Mouse (Mus musculus): Measurements from ENCODE around the gene Bace1.

DNA sequence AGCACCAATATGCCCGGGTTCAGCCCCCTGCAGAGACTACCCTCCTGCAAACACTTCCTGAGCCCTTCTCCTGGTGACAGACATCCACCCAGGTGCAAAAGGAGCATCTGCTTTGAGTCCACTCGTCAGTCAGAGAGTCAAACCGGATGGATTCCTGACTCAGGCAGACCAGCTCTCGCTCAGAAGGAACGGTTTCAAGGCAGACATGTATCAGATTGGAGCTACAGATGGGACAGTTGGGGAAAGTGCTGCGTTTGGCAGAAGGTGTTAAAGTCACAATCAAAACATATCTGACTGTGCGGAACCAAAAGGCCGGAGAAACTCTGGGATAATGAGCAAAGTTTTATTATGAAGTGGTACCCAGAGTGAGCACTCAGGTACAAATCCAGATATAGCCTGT, 39.0 kb upstream of the Bace1 start:
- TF ChIP-seq GATA1 (IDR thresholded peaks at IDR 0.05; ENCODE audit: borderline replicate concordance, low read length) (no peak), POLR2AphosphoS5 (IDR thresholded peaks at IDR 0.05; ENCODE audit: insufficient replicate concordance, low read depth, low read length) (no peak), CTCF (IDR thresholded peaks at IDR 0.05; ENCODE audit: low read depth, low read length) (no peak)
